Mouse (Mus musculus): ENCODE measurements around the gene AC131692.1. TPM values are rescaled to one million over a fixed set of nuclear protein-coding genes. Genes with fewer than 3 reads are reported as not detected.

AC131692.1 gene
- total RNA-seq, 1 experiment from 2014 or later = not detected

- DNase-seq = peak; percentile 94
Observed at GRCm38 (mm10) chr19:6067724-6068415, 26.3 kb upstream of the AC131692.1 start, which contains the start of gene Tm7sf2. Gene Tm7sf2 (minus strand): TSS chr19:6068373.

DNA sequence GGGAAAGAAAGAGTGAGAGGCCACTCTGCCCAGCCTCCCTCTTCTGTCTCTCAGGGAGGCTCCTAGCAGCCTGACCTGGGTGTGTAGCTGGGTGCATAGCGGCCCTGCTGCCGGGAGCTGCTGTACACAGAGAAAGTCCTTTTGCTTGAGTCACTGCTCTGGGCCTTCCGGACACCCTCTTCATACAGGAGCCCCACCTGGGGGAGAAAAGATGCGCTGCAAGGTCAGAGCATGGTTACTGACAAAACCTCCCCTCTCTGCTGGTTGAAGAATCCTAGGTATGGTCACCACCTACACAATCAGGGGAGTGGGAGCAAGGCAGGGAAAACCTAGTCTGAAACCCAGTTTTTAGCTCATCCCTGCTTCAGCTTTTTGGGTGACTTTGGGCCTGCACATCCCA lies 25.3 kb upstream of the AC131692.1 start:
- no peak for DNase-seq

DNA sequence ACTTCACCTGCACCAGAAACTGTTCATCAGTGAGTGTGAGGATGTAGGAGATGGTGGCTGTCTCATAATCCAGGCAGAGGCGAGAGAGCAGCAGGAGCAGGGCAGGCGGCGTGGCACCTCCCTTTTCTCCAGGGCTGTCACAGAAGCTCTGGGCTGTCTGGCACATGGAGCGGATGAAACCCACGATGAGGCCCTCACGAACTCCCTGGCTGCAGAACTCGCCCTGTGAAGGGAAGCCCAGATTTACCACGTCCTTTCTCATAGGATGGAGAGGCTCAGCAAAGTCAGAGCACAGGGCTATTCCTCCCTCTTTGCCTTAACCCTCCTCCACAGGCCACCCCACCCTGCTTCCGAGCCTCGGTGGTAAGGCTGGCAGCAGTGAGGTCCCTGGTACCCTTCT lies 24.4 kb upstream of the AC131692.1 start:
- no peak for DNase-seq

DNA sequence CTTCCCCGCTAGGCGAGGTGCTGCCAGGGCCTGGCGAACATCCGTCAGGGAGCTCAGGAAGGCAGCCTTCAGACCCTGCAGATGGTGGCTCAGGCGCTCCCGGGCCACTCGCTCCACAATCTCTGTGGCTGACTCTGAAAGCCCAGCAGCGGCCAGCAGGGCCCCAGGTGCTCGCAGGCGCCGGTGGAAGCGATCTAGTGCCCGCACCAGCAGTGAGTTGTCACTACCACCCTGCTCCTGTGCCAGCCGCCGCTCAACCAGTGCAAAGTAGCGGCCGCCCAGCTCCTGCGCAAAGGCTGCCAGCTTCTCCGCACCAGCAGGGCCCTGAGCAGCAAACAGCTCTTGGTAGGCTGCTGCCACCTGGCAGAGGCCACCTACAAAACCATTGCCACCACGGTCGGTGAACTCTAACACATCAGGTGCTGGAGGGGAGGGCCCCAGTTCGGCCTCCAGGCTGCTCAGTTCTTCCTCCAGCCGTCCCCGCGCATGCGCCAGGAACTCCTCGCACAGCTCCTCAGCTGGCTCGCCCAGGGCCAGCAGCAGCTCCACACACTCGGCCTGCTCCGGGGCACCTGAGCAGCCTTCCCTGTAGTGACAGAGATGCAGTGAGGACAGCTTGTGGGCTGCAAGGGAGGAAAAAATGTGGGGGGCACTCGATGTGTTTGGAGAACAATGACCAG lies 23.5 kb upstream of the AC131692.1 start:
- DNase-seq = no peak

DNA sequence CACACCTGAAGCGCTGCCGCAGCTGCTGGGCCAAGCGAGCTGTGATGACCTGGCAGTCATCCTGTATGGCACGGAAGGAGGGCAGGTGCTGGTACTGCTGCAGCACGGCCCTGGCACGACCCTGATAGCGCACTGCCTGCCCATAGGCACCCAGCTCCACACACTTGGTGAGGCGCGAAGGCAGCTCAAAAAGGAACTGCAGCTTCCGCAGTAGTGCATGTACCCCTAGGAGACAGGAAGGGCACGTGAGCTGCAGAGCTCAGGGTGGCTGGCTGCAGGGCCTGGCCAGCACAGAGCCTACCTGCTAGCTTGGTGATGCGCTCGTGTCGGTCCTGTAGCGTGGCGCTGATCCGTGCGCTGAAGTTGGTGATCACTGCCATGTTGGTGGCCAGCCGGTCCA lies 23.0 kb upstream of the AC131692.1 start:
- DNase-seq = no peak

GRCm38 (mm10) chr19:6073889-6074288 lies 20.3 kb upstream of the AC131692.1 start:
- no peak for DNase-seq

DNA sequence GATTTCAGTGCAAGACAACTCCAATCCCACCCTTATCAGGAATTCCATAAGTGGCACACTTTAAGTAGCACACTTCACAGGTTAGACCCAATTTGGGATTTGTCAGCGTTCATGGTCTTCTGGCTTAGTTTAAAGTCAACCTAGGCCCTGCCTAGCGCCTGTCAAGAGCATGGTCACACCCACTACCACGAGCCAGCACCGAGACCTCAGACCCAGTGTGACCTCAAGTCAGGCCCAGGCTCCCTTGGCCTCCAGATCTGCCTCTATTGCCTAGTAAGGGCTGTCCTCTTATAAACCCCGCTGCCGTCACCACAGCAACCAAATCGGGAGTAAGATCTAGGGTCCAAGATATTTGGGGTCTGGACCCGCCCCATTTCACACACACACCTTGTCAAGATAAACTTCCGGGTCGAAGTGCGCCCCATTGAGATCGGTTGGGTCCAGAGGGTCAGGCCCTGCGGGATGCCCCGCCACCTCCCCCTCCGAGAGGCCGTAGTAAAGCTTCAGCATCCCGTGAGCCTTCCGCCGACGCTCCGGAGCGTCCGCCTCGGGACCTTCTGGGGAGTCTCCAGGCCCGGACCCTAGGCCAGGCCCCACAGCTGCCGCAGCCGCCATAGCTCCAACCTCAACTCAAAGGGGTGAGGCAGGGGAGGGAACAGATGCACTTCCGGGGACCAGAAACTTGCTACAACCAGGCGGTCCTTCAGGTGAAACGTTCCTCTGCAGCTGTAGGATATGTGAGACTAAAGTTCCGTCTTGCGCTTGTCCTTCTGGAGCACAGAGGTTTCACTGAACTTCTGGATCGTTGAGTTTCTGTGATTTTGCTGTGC lies 17.4 kb upstream of the AC131692.1 start, which contains the start of gene Vps51:
Gene Vps51, minus strand, starts transcription at position 668 of the 830 bp plus-strand sequence.
- peak; percentile 72 for DNase-seq

- DNase-seq = no peak
Observed at GRCm38 (mm10) chr19:6079983-6080480, 14.2 kb upstream of the AC131692.1 start, which contains the start of gene Tmem262. Gene Tmem262 (plus strand): TSS chr19:6080033.

GRCm38 (mm10) chr19:6082156-6082555 lies 12.1 kb upstream of the AC131692.1 start, which contains the start of gene Gm28374:
Gene Gm28374 (minus strand): TSS chr19:6082256.
- no peak for DNase-seq

GRCm38 (mm10) chr19:6084478-6085248 lies 9.6 kb upstream of the AC131692.1 start, which contains the start of the genes Zfpl1 and Cdca5:
Gene Zfpl1 (minus strand): TSS chr19:6084956.
Gene Cdca5 (plus strand): TSS chr19:6084983.
- DNase-seq = peak; percentile 94

DNA sequence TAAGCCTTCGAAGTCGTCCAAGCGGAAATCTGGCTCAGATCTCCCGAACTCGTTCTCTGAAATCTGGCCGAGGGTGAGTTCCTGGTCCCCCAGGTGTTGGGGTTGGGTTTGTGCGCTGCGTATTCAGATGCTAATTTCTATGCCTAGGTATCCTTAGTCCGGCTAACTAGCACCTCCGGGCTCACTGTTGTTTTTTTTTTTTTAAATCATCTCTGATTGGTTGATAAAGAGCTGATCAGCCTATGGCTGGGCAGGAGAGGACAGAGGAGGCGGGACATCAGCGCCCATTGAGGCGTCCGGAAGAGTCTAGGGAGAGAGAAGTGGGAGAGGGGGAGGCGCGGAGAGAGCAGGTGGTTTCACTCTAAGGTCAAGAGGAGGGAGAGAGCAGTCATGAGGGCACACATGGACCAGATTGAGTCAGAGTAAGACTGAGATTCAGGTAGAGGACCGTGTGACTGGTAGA lies 8.8 kb upstream of the AC131692.1 start:
- DNase-seq = peak; percentile 48

DNA sequence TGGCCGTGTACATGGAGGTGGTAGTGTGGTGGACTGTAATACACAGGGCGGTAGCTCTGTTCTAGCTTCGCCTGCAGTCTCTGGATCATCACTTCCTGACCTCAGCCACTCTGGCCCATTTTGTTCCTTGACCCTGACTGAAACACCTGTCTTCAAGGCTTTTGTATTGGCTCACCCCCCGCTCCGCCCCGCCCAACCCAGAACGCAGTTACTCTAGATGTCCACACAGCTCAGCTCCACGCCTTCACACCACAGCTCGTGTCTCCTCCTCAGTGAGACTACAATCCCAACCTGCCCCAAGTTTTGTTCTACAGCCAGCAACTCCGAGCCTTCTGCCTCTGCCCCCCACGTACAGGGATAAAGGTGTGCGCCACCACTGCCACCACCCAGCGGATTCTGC lies 5.4 kb upstream of the AC131692.1 start:
- no peak for DNase-seq

GRCm38 (mm10) chr19:6097847-6098246 lies 3.6 kb downstream of the AC131692.1 start:
- no peak for DNase-seq

GRCm38 (mm10) chr19:6101186-6101585 lies 7.0 kb downstream of the AC131692.1 start:
- no peak for DNase-seq

GRCm38 (mm10) chr19:6102169-6102853 lies 8.1 kb downstream of the AC131692.1 start:
- no peak for DNase-seq

DNA sequence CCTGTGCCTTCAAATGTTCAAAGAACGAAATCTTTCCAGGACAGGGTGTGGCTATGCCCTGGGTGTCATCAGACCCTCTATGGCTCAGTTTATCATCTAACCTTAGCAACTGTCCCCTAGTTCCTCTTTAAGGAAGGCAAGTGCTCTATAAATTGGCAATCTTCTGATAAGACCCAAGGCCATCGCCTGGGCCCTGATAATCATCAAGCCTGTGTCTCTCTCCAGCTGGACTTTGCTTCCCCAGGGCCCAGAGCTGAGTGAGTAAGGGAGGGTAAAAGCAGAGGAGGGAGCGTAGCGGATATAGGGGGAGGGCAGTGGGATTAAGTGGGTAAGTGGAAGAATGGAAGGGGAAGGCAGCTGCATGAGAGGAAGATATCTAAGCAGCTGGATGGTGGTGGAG lies 10.3 kb downstream of the AC131692.1 start:
- DNase-seq = no peak

- DNase-seq = no peak
Observed at GRCm38 (mm10) chr19:6105586-6105985, 11.4 kb downstream of the AC131692.1 start, which contains the start of gene Naaladl1. Gene Naaladl1 (plus strand): TSS chr19:6105782.

GRCm38 (mm10) chr19:6113116-6113515 lies 18.9 kb downstream of the AC131692.1 start:
- no peak for DNase-seq

GRCm38 (mm10) chr19:6116113-6116850 lies 22.1 kb downstream of the AC131692.1 start:
- DNase-seq = peak; percentile 38

Measured in adrenal gland, postnatal 25 days (tissue).